Comparison of ENCODE assay signal across 8 mouse cellular contexts in the genomic region with DNA sequence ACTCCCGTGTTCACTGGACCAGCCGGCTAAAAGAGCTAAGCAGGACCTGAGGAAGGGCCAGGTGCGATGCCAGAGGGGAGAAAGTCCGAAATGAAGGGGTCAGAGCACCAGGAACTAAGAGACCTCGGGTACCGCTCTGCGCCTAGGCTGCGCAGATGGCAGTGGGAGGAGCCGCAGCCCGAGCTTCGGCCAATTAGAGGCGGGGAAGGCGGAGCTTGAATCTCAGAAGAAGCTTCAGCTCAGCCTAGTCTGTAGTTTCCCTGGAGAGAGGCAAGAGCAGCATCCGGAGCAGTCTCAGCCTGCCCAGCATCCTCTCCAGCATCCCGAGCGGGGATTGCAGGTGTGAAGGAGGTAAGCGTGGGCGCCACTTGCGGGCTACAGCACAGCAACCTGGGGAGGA. TPM values are rescaled to one million over a fixed set of nuclear protein-coding genes. Genes with fewer than 3 reads are reported as not detected.
A peak's percentile ranks its signal among the peaks of the same experiment; 100 is the strongest.
DNase-seq lines count a peak whose midpoint lies in the region; ATAC-seq lines count a peak whose summit lies in the region.

A gene (plus strand): TSS at position 256 of the 400 bp plus-strand sequence.

- peaks cover 17% of the 10 kb centered on the region for H3K4me1 ChIP-seq in hindbrain, embryonic 15.5 days (replicated peaks)

- 0% methylated on average over 19 of the region's 19 CpGs for WGBS in hindbrain, embryonic 15.5 days

- no peaks in the 10 kb centered on the region for H3K36me3 ChIP-seq in hindbrain, embryonic 15.5 days

- no peaks in the 10 kb centered on the region for H3K9me3 ChIP-seq in hindbrain, embryonic 15.5 days

- peak; percentile 82 for DNase-seq in WW6 (ENCODE audit: low read depth, low spot score)
- peak; percentile 91 to 94 for DNase-seq in cerebellum, postnatal 14 days
- peak; percentile 81 to 85 for DNase-seq in frontal cortex, postnatal 25 days (ENCODE audit: low spot score in 2 of 2)
- DNase-seq in layer of hippocampus, postnatal 36 days, result peak; percentile 92
- DNase-seq in lung, postnatal 25 days (ENCODE audit: low spot score), result peak; percentile 93
- DNase-seq in right cerebral cortex, adult 2 months (ENCODE audit: low spot score in 2 of 2), result peak; percentile 90 to 91
- DNase-seq in Muller cell, postnatal 12 days (ENCODE audit: inconsistent ontology term), result no peak

- peak within 1 kb of the TSS; percentile 92 for H3K27ac ChIP-seq in hindbrain, embryonic 15.5 days (replicated peaks)

- H3K4me2 ChIP-seq in hindbrain, embryonic 15.5 days, result peak within 1 kb of the TSS; percentile 69

- H3K9ac ChIP-seq in hindbrain, embryonic 15.5 days, result peak within 1 kb of the TSS; percentile 88

- no peaks in the 10 kb centered on the region for H3K27me3 ChIP-seq in hindbrain, embryonic 15.5 days

- ATAC-seq in hindbrain, embryonic 15.5 days (ENCODE audit: low FRiP score, low read depth), result peak; percentile 94

- H3K4me3 ChIP-seq in hindbrain, embryonic 15.5 days, result peak within 1 kb of the TSS; percentile 94

RNA-seq across cellular contexts. Expression of the gene that starts here (rescaled TPM):
- polyA plus RNA-seq in hindbrain, embryonic 15.5 days (2015; fragmentation: Nextera tagmentation; extraction: Ambion mirVana), result 147 and 155 TPM in 2 replicates
- 100 to 1,000 TPM; 175 to 193 TPM for total RNA-seq in layer of hippocampus, postnatal 36 days (2021)
